Mouse (Mus musculus) left cerebral cortex, postnatal 14 days (tissue): ENCODE measurements around the gene Cdsn. TPM values are rescaled to one million over a fixed set of nuclear protein-coding genes. Genes with fewer than 3 reads are reported as not detected.

Experiments used
- DNase-seq, 2 experiments: peaks; one replicate each; pipeline ENCODE4 v3.0.0; 2021 to 2022; ENCODE audit warnings: low spot score in 2 of 2, mixed read lengths in 1 of 2
- intact Hi-C: fragments of 180-260 bp; cut with DNase I; formaldehyde crosslinking; loops from one replicate; pipeline ENCODE4 v1.15.1; 2025
- total RNA-seq, 2 experiments: library from RNA; stranded (reverse); gene quantifications; 2 replicates each; pipeline ENCODE4 v1.2.3; 2021

Gene Cdsn
- total RNA-seq, 2 experiments from 2014 or later: 0.68 to 0.79 TPM

DNA sequence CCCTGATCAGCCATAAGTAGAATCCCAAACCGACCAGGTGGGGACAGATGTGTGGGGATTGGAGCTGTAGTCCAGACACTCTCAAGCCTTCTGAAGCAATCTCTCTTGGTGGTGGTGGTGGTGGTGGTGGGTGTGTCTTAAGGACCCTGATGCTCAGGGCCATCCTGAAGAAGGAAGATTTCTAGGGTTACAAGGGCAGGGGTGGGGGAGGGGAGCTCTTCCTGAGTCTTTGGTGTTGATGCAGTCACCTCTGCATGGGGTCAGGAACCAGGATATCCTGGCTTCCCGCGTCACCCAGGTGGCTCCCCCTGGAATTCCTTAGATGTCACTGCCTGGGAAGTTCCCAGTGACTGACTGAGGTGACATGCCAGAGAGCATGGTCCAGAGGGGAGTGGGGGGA is 19.6 kb upstream of the Cdsn start:
- DNase-seq: no peak
- intact Hi-C loops: no loop called here

DNA sequence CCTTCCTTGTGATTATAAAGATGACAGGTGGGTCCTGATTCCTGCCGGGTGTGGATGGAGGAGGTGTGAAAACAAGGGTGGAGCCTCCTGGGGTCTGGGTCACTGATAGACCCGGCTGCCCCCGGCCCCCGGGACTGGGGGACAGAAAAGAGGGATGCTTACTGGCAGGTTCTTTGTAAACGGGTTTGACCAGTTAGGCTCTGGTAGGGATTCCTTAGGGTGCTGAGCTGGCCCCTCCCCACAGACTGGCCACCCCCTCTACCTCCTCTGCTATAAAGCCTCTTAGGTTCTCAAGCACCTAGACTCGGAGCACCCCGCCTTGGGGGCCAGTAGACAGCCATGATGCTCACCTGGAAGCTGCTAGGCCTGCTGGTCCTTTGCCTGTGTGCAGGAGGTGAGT is 19.0 kb upstream of the Cdsn start, which contains the start of gene Psors1c2:
Gene Psors1c2 (plus strand): TSS at position 301 of the 400 bp plus-strand sequence.
- DNase-seq: no peak
- intact Hi-C loops: no loop called here

DNA sequence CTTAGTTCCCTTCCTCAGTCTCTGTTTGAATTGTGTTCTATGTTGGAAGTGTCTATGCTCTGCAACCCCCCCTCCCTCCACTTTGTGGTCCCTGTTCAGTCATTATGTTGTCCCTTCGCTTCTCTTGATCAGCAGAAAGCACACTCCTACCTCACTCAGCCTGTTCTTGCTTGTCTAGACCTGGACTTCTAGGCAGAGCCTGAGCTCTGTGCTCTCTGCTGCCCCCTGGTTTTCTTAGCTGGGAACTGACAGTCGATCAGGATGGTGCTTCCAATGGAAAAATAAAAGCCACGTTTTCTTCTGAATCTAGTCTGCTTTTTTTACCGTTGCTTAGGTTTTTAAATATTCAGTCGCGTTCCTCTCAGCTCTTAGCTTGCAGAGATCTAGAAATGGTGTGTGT is 17.6 kb upstream of the Cdsn start:
- intact Hi-C loops: no loop called here
- DNase-seq: peak; percentile 91 to 93

DNA sequence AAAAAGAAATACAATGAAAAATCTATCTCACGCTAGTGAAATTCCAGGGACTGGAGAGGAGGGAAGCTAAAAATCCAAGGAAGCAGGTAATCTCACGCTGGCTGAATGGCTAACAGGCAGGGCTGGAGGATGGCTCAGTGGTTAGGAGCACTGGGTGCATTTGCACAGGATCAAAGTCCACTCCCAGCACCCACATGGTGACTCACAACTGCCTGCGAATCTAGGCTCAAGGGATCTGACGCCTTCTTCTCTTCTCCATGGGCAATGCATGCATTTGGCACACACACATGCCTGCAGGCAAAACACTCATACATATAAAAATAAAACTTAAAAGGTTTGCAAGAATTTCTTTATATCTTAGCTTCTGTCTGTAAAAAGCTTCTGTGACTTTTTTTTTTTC is 14.5 kb upstream of the Cdsn start:
- intact Hi-C loops: no loop called here
- DNase-seq: no peak

DNA sequence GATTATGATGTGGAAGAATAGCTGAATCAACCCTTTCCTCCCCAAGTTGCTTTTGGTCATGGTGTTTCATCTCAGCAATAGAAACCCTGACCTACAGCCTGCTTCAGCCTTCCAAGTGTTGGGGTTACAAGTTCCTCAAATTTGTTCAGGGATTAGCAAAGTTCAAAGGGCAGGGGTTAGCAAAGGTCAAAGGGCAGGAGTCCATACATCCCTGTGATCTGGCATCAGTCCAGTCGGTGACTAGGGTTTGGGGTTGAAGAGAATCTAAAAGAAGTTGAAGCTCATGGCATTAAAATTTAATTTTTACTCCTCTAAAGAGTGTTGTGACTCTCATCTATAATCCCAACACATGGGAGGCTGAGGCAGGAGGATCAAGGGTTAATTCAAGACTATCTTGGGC is 13.5 kb upstream of the Cdsn start:
- intact Hi-C loops: no loop called here

DNA sequence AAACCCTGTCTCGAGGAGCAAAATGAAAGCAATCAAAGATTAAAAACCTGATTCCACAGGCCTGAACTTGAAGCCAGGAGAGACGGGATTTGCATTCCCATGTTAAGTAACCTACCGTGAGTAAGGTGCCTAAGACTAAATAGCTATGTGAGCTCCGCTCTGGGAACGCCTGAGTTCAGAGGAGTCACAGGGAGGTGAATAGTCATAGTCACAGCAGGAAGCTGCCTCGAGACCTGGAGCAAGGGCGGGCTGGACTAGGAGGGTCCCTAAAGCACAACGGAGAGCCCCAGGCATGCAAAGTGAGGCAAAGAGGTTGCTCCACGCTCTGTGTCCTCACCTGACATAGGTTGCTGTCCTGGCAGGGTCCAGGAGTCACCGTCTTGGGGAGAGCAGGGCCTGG is 12.4 kb upstream of the Cdsn start:
- no peak for DNase-seq
- intact Hi-C loops: no loop called here

More for the DNA sequence above, 13.5 kb upstream of the Cdsn start:
- no peak for DNase-seq

DNA sequence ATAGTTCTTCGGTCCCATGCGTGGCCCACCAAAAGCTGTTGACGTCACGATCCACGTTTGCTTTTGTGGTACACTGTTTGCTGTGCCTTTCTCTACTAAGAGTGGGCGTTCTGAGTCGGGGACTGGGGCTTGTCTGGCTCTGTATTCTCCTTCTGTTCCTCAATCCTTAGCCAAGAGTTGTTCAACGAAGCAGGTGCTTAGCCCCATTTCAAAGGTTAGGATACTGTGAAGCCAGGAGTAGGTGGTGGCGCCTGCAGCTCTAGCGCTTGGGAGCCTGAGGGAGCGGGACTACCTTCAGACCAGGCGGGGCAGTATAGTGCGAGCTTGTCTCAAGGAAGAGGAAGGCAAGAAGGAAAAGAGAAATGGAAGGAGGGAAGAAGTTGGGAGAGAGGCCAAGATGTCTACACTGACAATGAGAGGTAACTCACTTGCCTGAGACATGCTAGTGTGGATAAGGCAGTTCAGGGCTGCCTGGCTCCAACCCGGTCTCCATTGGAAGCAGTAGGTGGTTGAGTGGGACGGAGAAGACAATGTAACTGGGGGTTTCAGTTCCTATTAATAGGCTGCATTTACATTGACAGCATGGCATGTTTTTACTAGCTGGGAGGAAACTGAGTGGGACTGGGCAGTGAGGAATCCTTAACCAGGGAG is 9.0 kb upstream of the Cdsn start:
- intact Hi-C loops: no loop called here
- peak; percentile 33 to 56 for DNase-seq

DNA sequence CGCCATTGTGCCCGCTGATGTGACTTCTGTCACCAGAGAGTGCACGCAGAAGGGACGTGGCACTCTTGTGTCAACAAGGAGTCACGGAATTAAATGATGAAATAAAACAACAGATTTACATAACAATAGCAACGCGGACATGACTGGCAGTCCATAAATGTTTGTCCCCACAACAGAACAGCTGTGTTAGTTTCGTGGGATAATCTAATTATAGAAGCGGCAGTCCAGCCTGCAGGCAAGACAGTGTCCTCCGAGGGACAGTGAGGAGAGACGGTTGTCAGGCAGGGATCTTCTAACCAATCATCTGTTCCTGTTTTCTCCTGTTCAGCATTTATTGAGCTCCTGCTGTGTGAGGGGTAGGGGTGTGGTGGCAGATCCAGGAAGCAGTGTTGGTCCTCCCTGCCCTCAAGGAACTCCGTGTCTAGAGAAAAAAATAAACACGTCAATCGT is 8.5 kb upstream of the Cdsn start:
- intact Hi-C loops: no loop called here
- no peak for DNase-seq

DNA sequence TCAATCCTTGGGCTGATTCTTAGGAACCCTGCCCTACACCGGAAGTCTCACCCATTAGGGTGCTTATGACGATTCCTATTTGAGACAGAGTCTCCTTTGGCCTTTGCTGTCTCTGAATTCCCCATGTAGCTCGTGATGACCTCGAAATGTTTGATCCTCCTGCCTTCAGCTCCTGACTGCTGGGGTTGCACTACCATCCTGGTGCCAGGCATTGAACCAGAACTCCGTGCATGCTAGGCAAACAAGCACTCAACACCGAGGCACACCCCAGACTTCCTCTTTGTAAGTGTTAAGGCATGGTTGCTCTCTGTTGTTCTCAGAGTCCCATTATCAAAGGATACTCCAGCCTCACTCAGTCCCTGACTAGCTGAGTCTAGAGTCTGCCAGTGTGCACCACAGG is 7.9 kb upstream of the Cdsn start:
- DNase-seq: no peak
- intact Hi-C loops: no loop called here

DNA sequence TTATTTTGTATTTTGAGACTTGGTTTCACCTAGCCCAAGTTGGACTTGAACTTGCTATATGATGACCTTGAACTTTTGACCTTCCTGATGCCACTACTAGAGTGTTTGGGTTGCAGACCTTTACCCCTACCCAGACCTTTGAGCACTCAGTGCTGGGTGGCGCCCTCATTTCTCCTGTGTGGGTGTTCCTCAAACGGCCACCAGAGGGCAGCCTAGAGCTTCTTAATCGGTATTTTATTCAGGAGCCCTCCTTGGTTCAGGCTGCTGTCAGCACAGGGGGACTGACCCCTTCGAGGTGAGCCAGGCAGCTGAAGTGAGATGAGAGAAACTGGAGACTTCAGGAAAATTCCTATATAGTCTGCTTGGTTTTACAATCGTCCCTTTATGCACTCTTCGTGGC is 7.2 kb upstream of the Cdsn start:
- DNase-seq: peak; percentile 58 to 70
- intact Hi-C loops: no loop called here

DNA sequence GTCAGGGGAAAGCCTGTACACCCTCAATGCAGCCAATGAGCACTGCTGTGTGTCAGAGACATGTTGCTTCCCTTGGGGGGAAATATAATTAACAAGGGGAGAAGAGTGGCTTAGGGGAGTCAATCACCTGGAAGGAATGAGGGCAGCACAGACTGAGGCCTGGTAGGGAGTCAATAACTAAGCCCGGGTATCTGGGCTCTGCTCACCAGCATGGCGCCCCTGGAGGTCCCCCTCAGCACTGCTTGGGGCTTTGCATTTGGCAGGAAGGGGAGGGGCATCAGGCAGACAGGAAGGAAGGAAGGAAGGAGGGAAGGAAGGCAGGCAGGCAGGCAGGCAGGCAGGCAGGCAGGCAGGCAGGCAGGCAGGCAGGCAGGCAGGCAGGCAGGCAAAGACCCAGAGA is 4.5 kb upstream of the Cdsn start:
- intact Hi-C loops: no loop called here

DNA sequence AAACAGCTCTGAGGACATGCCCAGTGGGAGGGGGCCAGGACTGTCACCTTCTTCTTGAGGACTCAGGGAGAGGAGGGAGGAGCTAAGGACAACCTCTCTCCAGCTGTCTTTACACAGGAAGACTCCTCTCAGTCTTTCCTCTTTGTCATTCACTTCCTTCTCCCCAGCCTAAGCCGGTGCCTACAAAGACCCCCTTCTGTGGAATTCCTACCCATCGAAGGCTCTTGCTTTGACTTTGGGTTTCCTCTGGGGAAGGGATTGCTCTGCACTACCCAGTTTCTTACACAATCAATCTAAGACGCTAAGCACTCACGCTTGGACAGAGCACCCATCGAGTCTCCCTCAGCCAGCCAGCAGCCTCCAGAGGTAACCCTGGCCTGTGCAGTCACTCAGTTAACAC is 3.3 kb upstream of the Cdsn start:
- intact Hi-C loops: no loop called here
- DNase-seq: no peak

More for the DNA sequence above, 4.5 kb upstream of the Cdsn start:
- DNase-seq: no peak

DNA sequence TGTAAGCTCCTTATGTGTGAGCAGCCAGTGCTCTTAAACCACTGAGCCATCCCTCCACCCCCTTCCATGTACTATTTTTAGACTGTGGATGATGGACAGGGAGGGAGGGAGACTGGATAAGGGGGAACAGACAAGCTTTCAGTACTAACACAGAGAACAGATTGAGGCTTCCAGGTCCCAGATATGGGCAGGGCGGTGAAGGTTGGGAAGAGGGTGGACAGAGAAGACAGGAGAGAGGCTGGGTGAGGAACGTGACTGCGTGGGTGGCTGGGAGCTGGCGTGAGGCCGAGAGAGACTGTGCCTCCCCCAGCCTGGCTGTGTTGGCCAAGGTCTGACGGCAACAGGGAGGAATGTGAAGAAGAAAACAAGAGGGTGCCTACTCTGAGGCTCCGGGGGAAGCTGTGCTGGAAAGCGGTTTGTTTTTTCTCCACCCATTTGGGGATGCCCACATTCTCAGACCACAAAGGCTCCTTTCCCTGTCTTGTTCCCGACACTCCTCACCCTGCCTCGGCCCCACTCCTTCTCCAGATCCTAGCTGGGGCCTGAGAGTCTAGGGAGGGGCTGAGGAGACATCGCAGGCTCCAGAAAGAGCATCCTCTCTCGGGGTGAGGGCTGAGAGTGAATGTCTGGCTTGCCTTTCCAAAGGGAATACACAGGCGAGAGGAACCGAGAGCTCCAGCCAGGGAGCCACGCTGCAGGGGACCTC is 2.3 kb upstream of the Cdsn start:
- peak; percentile 78 to 92 for DNase-seq

DNA sequence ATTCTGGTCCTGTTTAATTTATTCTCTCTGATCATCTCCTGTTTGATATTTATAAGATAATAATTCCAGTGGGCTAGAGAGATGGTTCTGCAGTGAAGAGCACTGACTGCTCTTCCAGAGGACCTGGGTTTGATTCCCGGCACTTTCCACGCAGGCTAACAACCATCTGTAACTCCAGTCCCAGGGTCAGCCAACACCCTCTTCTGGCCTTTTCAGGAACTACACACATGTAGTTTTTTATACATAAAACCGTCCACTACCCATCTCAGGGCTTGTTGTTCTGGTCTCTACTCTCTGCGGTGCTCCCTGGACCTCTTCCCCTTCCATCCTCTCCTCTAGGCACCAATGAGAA is 1.8 kb upstream of the Cdsn start:
- intact Hi-C loops: no loop called here
- no peak for DNase-seq

More for the DNA sequence above, 2.3 kb upstream of the Cdsn start:
- intact Hi-C loops: no loop called here

DNA sequence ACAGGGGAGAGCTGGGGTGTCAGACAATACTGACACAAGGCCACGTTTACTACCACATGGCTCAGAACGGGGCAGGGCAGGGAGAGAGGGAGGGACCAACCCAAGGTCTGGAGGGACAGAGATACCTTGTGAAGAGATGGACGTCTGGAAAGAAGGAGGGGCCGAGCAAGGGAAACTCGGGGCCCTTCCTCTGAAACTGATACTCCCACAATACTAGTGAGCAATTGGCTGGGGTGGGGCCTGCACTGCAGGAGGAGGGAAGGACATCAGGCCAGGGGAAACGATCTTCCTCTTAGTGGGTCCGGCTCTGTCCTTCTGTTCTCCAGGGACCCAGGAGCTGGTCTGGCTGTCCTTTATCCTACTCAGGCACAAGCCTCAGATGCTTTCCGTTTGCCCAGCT is 1.1 kb upstream of the Cdsn start:
- no peak for DNase-seq
- intact Hi-C loops: no loop called here

DNA sequence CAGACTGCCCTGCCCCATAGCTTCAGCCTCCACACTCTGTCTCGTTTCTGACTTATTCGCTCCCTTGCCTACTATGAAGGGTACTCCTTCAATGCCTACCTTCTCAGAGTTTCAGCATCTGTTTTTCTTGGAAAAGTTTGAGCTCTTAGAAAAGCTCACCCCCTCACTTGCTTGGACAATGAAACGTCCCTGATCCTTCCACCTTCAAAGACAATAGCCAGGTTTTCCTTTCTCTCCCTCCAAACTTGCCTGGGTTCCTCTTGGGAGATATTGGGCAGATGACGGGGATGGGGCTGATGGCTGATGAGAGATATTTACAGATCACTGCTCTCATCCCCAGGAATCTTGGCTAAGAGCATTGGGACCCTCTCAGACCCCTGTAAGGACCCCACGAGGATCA is 2.4 kb downstream of the Cdsn start:
- DNase-seq: no peak
- intact Hi-C loops: no loop called here

DNA sequence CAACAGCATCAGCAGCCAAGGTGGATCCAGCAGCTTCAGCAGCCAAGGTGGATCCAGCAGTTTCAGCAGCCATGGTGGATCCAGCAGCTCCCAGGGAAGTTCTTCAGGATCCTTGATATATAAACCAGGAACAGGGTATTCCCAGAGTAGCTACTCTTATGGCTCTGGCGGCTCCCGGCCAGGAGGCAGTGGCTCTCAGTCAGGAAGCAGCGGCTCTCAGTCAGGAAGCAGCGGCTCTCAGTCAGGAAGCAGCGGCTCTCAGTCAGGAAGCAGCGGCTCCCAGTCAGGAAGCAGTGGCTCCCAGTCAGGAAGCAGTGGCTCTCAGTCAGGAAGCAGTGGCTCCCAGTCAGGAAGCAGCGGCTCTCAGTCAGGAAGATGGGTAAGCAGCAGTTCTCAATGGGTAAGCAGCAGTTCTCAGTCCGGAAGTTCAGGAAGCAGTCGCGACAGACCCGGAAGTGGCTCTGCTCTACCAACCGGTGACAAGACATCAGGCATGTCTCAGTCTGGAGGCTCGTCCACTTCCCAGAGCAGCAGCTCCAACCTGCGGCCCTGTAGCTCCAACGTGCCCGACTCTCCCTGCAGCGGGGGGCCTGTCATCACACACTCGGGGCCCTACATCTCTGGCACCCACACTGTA is 3.0 kb downstream of the Cdsn start:
- intact Hi-C loops: no loop called here

DNA sequence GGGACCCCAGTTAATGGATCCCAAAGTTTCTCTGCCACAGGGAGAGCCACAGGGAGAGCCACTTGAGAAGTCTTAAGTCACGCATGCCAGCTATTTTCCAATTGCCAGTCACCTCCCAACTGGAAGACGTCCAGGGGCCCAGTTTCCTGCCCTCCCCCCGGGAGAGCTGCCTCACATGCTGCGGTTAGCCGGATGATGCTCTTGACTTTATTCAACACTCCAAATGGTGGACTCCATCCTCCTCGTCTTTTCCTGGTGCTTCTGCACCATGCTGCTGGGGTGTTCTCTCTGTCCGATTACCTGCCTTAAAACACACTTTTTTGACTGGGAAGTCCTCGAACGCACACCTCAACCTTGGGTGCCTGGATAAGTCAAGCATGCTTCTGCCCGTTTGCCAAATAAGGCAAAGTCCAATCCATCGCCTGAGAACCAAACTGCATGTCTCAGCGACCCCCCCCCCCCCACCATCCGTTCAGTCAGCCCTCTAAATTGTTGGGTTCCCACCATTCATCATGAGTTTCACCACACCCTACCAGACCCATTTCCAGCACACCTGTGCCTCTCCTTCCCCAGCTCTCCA is 4.3 kb downstream of the Cdsn start:
- intact Hi-C loops: no loop called here
- no peak for DNase-seq

More for the DNA sequence above, 3.0 kb downstream of the Cdsn start:
- DNase-seq: no peak

DNA sequence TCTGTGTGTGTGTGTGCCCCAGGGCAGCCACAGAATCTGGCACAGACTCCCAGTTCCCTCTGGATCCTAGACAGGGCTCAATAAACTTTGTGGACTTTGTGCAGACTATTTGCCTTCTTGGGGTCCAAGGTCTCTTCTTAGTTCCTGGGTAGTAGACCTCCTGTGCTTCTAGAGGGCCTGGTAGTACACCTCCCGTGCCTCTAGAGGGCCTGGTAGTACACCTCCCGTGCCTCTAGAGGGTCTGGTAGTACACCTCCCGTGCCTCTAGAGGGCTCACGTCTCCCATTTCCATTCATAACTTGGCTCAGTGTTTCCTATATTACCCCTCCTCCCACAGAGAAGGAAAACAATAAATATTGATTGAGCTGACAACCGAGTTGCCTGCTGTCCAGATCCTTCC is 4.9 kb downstream of the Cdsn start:
- intact Hi-C loops: no loop called here
- peak; percentile 53 to 72 for DNase-seq

DNA sequence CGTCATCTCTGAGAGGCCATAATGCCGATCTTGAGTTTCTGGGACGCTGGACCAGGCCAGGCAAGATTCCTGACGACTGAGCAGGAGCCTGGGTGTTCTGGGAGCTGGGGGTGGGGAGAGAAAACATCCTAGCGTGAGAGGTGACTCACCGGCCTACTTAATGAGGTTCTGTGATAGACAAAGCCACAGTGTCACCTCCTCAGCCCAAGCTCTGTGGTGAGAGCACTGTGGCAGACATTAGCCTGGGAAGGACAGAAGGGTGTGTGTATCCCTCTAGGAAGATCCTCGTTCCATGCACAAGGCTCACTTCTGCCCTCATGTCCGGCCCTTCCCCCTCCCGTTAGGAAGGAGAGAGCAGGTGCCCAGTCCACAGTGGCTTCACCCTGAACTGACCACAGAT is 5.4 kb downstream of the Cdsn start:
- no peak for DNase-seq
- intact Hi-C loops: no loop called here

DNA sequence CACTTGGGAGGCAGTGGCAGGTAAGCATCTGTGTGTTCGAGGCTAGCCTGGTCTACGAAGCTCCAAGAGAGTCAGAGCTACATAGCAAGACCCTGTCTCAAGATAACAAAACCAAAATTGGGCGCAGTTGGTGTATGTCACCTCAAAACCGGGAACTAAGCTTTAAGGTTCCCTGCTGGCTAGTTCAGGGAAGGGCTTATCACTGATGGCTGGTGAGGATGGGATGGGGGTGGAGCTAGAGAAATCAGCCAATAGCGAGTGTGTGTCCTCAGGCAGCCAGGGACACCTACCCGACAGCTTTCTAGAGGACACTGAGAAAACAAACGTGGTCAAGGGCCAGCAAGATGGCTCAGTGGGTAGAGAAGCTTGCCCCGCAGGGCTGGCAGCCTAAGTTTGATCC is 6.3 kb downstream of the Cdsn start:
- DNase-seq: no peak
- intact Hi-C loops: no loop called here
